Mouse (Mus musculus): Measurements from ENCODE around the gene Por. TPM values are rescaled to one million over a fixed set of nuclear protein-coding genes. Genes with fewer than 3 reads are reported as not detected.

Por gene
- polyA plus RNA-seq, 1 experiment from 2014 or later, result 32.4 TPM

DNA sequence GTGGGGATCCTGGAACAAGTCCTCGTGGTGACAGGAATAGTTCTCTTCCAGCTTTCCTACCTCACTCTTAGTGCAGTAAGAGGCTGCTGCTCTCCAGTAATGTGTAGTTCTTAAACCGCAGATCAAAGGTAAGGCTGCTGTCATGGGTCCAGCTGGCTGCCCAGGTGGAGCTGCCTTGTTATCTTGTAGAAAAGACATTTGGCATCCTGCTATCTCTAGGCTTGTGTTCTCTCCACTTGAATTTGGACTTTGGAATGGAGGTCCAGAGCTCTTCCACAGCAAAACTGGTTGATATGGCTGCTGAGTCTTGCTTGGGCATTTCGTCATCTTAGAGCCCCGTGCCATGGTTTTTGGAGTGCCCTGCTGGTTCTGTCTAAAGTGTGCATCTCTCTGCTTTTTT lies 113.1 kb downstream of the Por start:
- no peak overlapping the region for H3K27ac ChIP-seq (ENCODE audit: low read depth, low read length)
- ATAC-seq (replicated peaks; ENCODE audit: insufficient number of reproducible peaks, low FRiP score, low TSS enrichment), result no peak
- no peaks in the 10 kb centered on the region for H3K9me3 ChIP-seq (replicated peaks; ENCODE audit: control insufficient read depth, low read length)
- peaks cover 15% of the 10 kb centered on the region for H3K4me1 ChIP-seq (ENCODE audit: control insufficient read depth, insufficient read depth, low read length)
- WGBS (ENCODE audit: insufficient replicate concordance), result 85% methylated on average over 4 of the region's 4 CpGs
- no peak overlapping the region for H3K4me3 ChIP-seq (ENCODE audit: low read depth, low read length)
- H3K27me3 ChIP-seq (ENCODE audit: control insufficient read depth, insufficient read depth, low read length), result no peaks in the 10 kb centered on the region
- peaks cover 52% of the 10 kb centered on the region for H3K36me3 ChIP-seq (ENCODE audit: control insufficient read depth, insufficient read depth, low read length)
- H3K9ac ChIP-seq (ENCODE audit: low read depth, low read length), result no peak overlapping the region
- H3K4me2 ChIP-seq, result no peak overlapping the region

Small RNA genes within 50 kb of the gene (microRNA-seq; reads per million reads assigned to microRNA genes)
- gene Mir7034 (ENCODE audit: borderline number of aligned reads), result not detected

Other genes with a start within 250 kb of the Por start
- 33.2 and 37.6 TPM in 2 replicates for gene Hip1, start 124.9 kb upstream of the Por start, polyA plus RNA-seq (2014; fragmentation: Nextera tagmentation; extraction: Ambion mirVana)
- not detected in 2 replicates for gene Ccl26, start 106.5 kb upstream of the Por start, polyA plus RNA-seq (2014; fragmentation: Nextera tagmentation; extraction: Ambion mirVana)
- 0.93 TPM in 1 of 2 replicates, not detected in the other for gene Ccl24, start 97.0 kb upstream of the Por start, polyA plus RNA-seq (2014; fragmentation: Nextera tagmentation; extraction: Ambion mirVana)
- 33.1 and 44.9 TPM in 2 replicates for gene Rhbdd2, start 37.4 kb upstream of the Por start, polyA plus RNA-seq (2014; fragmentation: Nextera tagmentation; extraction: Ambion mirVana)
- 31.3 and 34.7 TPM in 2 replicates for gene Tmem120a, start 74.4 kb downstream of the Por start, polyA plus RNA-seq (2014; fragmentation: Nextera tagmentation; extraction: Ambion mirVana)
- 0.28 and 0.42 TPM in 2 replicates for gene Styxl1, start 108.4 kb downstream of the Por start, polyA plus RNA-seq (2014; fragmentation: Nextera tagmentation; extraction: Ambion mirVana)
- 955 and 984 TPM in 2 replicates for gene Mdh2, start 108.4 kb downstream of the Por start, polyA plus RNA-seq (2014; fragmentation: Nextera tagmentation; extraction: Ambion mirVana)
- 0.21 TPM in 1 of 2 replicates, not detected in the other for gene Srrm3, start 136.9 kb downstream of the Por start, polyA plus RNA-seq (2014; fragmentation: Nextera tagmentation; extraction: Ambion mirVana)
- 815 and 827 TPM in 2 replicates for gene Hspb1, start 217.9 kb downstream of the Por start, polyA plus RNA-seq (2014; fragmentation: Nextera tagmentation; extraction: Ambion mirVana)

Data from heart, embryonic 11.5 days (tissue).